Mouse (Mus musculus) ES-Bruce4 (cell line): ENCODE results near the gene Ubfd1.

ENCODE experiments used
- CTCF ChIP-seq: IDR thresholded peaks from one replicate; pipeline ENCODE4 v1.8.1; 2011; ENCODE audit warnings: low read depth, low read length
- EP300 ChIP-seq: IDR thresholded peaks from 2 replicates; pipeline ENCODE4 v1.6.1; 2011; ENCODE audit warnings: low read depth, low read length; ENCODE audit not compliant: insufficient read depth

DNA sequence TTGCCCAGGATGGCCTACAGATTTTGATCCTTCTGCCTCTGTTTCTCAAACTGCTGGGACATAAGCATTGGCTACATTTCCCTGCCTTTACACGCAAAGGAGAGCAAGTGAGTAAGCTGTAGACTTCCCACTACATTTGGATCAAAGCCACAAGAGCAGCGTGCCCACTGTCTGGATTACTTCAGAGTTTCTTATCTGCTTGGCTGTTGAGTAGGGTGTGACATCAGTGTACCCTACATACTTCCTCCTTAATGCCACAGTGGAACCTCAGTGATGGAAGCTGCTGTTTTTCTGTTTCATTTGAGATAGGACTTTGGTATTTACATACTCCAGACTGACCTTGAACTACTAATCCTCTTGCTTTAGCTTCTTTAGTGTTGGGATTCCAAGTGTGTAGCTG is 20.2 kb upstream of the Ubfd1 start:
- TF ChIP-seq CTCF (no peak), EP300 (no peak)
